In genomic region chr9:120944211-120944610, GRCm38 (mm10) we compare ENCODE assay signal across 27 mouse cellular contexts. TPM values are rescaled to one million over a fixed set of nuclear protein-coding genes. Genes with fewer than 3 reads are reported as not detected.
DNase-seq lines count a peak whose midpoint lies in the region; ATAC-seq lines count a peak whose summit lies in the region.
"Had no signal": no experiment of that assay in that cellular context is flagged by ENCODE, and none has a peak within 500 bp of the region (broad histone marks: within the 10 kb centered on the region; RNA-seq: fewer than 3 reads in every experiment).

No protein-coding gene starts in this region.

- H3K27me3 ChIP-seq in heart, embryonic 12.5 days (replicated peaks), result no peaks in the 10 kb centered on the region
- H3K27me3 ChIP-seq in liver, embryonic 12.5 days (replicated peaks), result no peaks in the 10 kb centered on the region
- H3K27me3 ChIP-seq: embryonic facial prominence, embryonic 15.5 days; forebrain, embryonic 15.5 days; hindbrain, embryonic 15.5 days; lung, embryonic 15.5 days; megakaryocyte, embryonic 14.5 days; midbrain, embryonic 13.5 days; stomach, embryonic 15.5 days had no signal

- intact Hi-C loops in left cerebral cortex, postnatal 25 days (cut with DNase I), result no loop called here
- intact Hi-C loops in gastrocnemius, postnatal 14 days (cut with DNase I; ENCODE audit: low total_unique reads), result no loop called here

- peak overlapping the region; percentile 46; the same call in 1 of the 2 replicates for H3K9ac ChIP-seq in heart, embryonic 12.5 days
- no peak overlapping the region for H3K9ac ChIP-seq in liver, embryonic 12.5 days
- H3K9ac ChIP-seq: embryonic facial prominence, embryonic 15.5 days; forebrain, embryonic 15.5 days; hindbrain, embryonic 15.5 days; lung, embryonic 15.5 days; midbrain, embryonic 13.5 days; stomach, embryonic 15.5 days had no signal

- H3K4me2 ChIP-seq in heart, embryonic 12.5 days, result no peak overlapping the region
- peak overlapping the region; percentile 21; the same call in 1 of the 2 replicates for H3K4me2 ChIP-seq in liver, embryonic 12.5 days
- H3K4me2 ChIP-seq: embryonic facial prominence, embryonic 15.5 days; forebrain, embryonic 15.5 days; hindbrain, embryonic 15.5 days; lung, embryonic 15.5 days; midbrain, embryonic 13.5 days; stomach, embryonic 15.5 days had no signal

- H3K36me3 ChIP-seq in heart, embryonic 12.5 days, result peaks cover 19% of the 10 kb centered on the region
- peaks cover 56% of the 10 kb centered on the region for H3K36me3 ChIP-seq in liver, embryonic 12.5 days
- H3K36me3 ChIP-seq: forebrain, embryonic 15.5 days; hindbrain, embryonic 15.5 days; midbrain, embryonic 13.5 days; stomach, embryonic 15.5 days had no signal

- no peak overlapping the region for H3K27ac ChIP-seq in heart, embryonic 12.5 days (ENCODE audit: poor library complexity, severe bottlenecking)
- peak overlapping the region; percentile 32; the same call in 1 of the 2 replicates for H3K27ac ChIP-seq in liver, embryonic 12.5 days
- H3K27ac ChIP-seq: embryonic facial prominence, embryonic 10.5 days; embryonic facial prominence, embryonic 15.5 days; forebrain, embryonic 15.5 days; heart, embryonic 10.5 days; hindbrain, embryonic 15.5 days; layer of hippocampus, adult 2 months; left cerebral cortex, adult 2 months; lung, embryonic 15.5 days; midbrain, embryonic 13.5 days; stomach, embryonic 15.5 days had no signal

- H3K9me3 ChIP-seq in heart, embryonic 12.5 days (replicated peaks), result no peaks in the 10 kb centered on the region
- no peaks in the 10 kb centered on the region for H3K9me3 ChIP-seq in liver, embryonic 12.5 days (replicated peaks)
- H3K9me3 ChIP-seq: embryonic facial prominence, embryonic 10.5 days; embryonic facial prominence, embryonic 15.5 days; forebrain, embryonic 15.5 days; heart, embryonic 10.5 days; hindbrain, embryonic 15.5 days; lung, embryonic 15.5 days; megakaryocyte, embryonic 14.5 days; midbrain, embryonic 13.5 days; stomach, embryonic 15.5 days had no signal

- H3K4me1 ChIP-seq in heart, embryonic 12.5 days (replicated peaks), result peaks cover 76% of the 10 kb centered on the region
- H3K4me1 ChIP-seq in liver, embryonic 12.5 days, result peaks cover 81% of the 10 kb centered on the region

- WGBS in heart, embryonic 12.5 days, result 65% methylated on average over 3 of the region's 3 CpGs
- 29% methylated on average over 3 of the region's 3 CpGs for WGBS in liver, embryonic 12.5 days (ENCODE audit: insufficient replicate concordance)

- no peak overlapping the region for H3K4me3 ChIP-seq in heart, embryonic 12.5 days
- H3K4me3 ChIP-seq in liver, embryonic 12.5 days, result no peak overlapping the region
- H3K4me3 ChIP-seq: embryonic facial prominence, embryonic 10.5 days; embryonic facial prominence, embryonic 15.5 days; forebrain, embryonic 15.5 days; heart, embryonic 10.5 days; hindbrain, embryonic 15.5 days; layer of hippocampus, adult 2 months; left cerebral cortex, adult 2 months; lung, embryonic 15.5 days; megakaryocyte, embryonic 14.5 days; midbrain, embryonic 13.5 days; stomach, embryonic 15.5 days had no signal

- ATAC-seq in heart, embryonic 12.5 days (ENCODE audit: insufficient number of reproducible peaks, low FRiP score), result no peak
- peak; percentile 16; the same call in 1 of the 2 replicates for ATAC-seq in common myeloid progenitor, adult 5-6 weeks (replicated peaks; ENCODE audit: low read depth, poor library complexity, severe bottlenecking)
- 0 out of 2 replicates have a peak, but pooled peaks have one; percentile 45 for ATAC-seq in liver, embryonic 12.5 days
- ATAC-seq in megakaryocyte, adult 5-6 weeks (ENCODE audit: poor library complexity, severe bottlenecking), result peak; percentile 31; the same call in 1 of the 2 replicates
- ATAC-seq: forebrain, embryonic 15.5 days; inflammation-experienced regulatory T-cells, adult 6 months; midbrain, embryonic 13.5 days had no signal

- no peak for DNase-seq in heart, adult 8-10 months (ENCODE audit: low spot score)
- no peak for DNase-seq in kidney, adult 11 months
- no peak for DNase-seq in left cerebral cortex, postnatal 25 days (ENCODE audit: low spot score in 2 of 2)
- no peak for DNase-seq in gastrocnemius, postnatal 14 days
- DNase-seq: adrenal gland, postnatal 36 days; cerebellum, adult 18-20 months; cerebellum, postnatal 10 days; gastrocnemius, postnatal 36 days; kidney, adult 18-20 months; kidney, postnatal 36 days; left cerebral cortex, postnatal 4 days had no signal

RNA-seq across cellular contexts. Expression of gene Ctnnb1, which starts 15.2 kb away (rescaled TPM):
- 397 and 414 TPM in 2 replicates for polyA plus RNA-seq in heart, embryonic 12.5 days (2016; fragmentation: Nextera tagmentation; extraction: Ambion mirVana)
- total RNA-seq in heart, adult 8-10 months (2022), result 100 to 1,000 TPM; 398 to 437 (median 405) TPM
- total RNA-seq in common myeloid progenitor, adult 5-6 weeks (2017), result 460 and 470 TPM in 2 replicates
- 158 and 161 TPM in 2 replicates for polyA plus RNA-seq in liver, embryonic 12.5 days (2016; fragmentation: Nextera tagmentation; extraction: Ambion mirVana)
- total RNA-seq in megakaryocyte, adult 5-6 weeks (2015), result 272 and 305 TPM in 2 replicates
- total RNA-seq in megakaryocyte, adult 5-6 weeks (2017), result 360 and 393 TPM in 2 replicates
- 100 to 1,000 TPM; 590 to 599 TPM for total RNA-seq in left cerebral cortex, postnatal 25 days (2021)
- total RNA-seq in gastrocnemius, postnatal 14 days (2021), result 100 to 1,000 TPM; 221 to 244 TPM
